Mouse (Mus musculus): ENCODE data around the gene Mrpl33. TPM values are rescaled to one million over a fixed set of nuclear protein-coding genes. Genes with fewer than 3 reads are reported as not detected.
"Not testable (repeated sequence)": the region's sequence is repeated elsewhere in the genome, so short reads cannot be mapped to it uniquely, and the experiment has no call there.

Gene Mrpl33
- polyA plus RNA-seq (2012; rRNA removed) = 174 and 196 TPM in 2 replicates

DNA sequence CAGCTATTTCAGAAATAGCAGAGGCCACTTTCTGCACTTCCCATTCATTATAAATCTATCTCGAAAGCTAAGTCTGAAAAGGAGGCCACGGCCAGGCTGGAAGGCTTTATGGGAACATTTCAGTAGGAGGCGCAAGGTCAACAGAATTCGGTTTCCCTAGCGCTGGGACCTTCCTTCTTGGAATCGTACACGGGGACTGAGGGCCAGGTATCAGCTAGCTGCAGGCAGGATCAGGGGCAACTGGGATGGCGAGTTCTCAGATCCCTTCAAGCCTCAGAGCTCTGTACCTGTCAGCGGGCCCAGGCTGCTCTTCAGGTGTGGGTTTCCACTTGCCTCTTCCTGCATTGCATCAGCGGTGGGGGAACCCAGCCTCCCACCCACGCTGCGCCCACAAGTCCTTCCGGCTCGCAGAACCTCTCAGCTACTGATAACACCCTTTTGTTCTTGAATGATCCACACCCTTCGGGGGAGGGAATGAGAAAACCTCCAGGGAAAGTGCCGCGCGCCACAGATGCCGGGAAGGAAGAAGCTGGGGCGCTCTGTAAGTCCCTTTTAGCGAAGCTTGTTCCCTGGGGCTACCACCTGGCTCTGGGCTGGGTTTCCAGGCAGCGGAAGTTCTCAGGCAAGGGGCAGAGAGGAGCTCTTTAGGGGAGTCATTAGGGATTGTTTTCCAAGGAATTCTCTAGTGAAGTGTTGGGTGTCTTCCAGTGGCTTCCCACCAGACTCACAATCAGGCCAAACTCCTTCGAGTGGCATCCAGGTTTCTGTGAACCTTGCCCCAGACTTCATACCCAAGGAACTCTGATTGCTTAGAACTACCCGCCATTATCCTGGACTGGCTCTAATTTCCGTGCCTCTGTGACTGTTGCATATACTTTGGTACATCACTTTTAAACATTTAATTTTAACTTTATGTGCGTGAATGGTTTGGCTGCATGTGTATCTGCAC, at the start of gene Mrpl33:
Gene Mrpl33, plus strand, starts transcription at position 455 of the 949 bp plus-strand sequence.
- DNase-seq (ENCODE audit: low spot score) = peak; percentile 51

DNA sequence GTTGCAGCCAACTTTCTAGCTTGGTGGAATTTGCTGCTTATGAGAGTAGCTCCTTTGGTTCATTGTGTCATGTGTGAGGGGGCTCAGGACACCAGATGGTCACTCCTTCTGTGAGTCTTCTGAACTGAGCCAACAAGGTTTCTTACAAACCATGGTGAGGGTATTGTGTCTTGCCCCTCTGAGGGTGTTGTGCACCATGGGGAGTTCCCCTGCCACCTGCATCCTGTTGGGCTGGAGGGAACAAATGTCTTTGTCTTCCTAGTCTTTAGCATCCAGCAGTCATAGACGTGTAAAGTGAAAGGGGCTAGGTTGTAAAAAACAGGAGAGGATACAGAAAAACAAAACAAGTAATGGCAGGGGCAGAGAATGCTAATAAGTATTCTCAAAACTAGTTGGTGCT, 37.3 kb upstream of the Mrpl33 start:
- no peak for DNase-seq (ENCODE audit: low spot score)

DNA sequence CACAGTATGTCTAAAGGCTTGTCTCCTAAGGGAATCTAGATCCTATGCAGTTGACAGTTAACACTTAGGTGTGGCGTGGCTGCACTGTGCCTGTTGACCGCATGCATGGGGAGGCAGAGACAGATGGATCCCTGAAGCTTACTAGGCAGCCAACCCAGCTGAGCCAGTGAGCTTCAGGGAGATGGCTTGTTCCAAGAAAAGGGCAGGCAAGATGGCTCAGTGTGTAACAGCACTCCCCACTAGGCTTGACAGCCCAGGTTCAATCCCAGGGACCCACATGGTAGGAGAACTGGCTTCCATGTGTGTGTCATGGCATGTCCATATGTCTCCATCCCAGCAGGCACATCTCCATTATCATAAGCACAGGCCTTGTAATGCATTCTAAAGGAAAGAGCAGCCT, 36.4 kb upstream of the Mrpl33 start:
- no peak for DNase-seq (ENCODE audit: low spot score)

- no peak for DNase-seq (ENCODE audit: low spot score)
Observed at GRCm38 (mm10) chr5:31562036-31562666, 34.6 kb upstream of the Mrpl33 start.

DNA sequence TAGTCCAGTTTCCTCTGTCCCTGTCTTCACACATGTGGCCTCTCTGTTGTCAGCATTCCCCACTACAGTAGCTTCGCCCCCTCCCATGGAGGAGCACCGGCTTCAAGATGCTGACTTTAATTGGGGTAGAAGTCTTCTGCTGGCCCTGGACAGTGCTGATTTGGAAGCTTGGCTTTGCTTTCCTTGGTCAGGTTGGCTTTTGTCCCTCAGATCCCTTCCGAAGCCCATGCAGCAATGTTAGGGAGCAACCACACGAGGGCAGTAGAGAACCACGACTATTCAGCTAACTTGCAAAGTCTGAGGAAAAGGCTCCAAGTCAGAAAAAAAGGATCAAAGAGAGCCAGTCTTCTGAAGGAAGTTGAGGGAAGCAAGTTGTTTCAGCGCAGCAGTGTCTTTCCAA, 33.2 kb upstream of the Mrpl33 start:
- DNase-seq (ENCODE audit: low spot score) = no peak

- no peak for DNase-seq (ENCODE audit: low spot score)
Observed at GRCm38 (mm10) chr5:31563905-31564304, 32.8 kb upstream of the Mrpl33 start.

- no peak for DNase-seq (ENCODE audit: low spot score)
Observed at GRCm38 (mm10) chr5:31564976-31565375, 31.8 kb upstream of the Mrpl33 start.

GRCm38 (mm10) chr5:31566026-31566425, 30.7 kb upstream of the Mrpl33 start:
- DNase-seq (ENCODE audit: low spot score) = no peak

DNA sequence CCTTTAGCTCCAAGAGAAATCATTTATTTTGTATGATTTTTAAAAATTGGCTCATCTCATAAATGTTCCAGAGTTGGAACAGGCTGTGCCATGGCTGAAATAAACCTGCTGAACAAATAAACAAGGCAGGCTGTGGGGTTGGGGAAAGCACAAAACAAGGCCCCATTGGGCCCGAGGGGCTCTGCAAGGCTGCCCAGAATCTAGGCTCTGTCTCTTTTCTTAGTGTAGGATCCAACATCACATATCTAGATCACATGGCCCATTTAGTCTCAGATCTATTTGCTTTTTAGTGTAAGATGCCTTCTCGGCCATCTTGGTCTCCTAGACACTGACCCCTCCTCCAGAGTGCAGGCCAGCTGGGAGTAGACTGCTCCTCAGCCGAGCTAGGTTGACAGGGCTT, 30.3 kb upstream of the Mrpl33 start:
- DNase-seq (ENCODE audit: low spot score) = no peak

GRCm38 (mm10) chr5:31567951-31568657, 28.6 kb upstream of the Mrpl33 start:
- no peak for DNase-seq (ENCODE audit: low spot score)

DNA sequence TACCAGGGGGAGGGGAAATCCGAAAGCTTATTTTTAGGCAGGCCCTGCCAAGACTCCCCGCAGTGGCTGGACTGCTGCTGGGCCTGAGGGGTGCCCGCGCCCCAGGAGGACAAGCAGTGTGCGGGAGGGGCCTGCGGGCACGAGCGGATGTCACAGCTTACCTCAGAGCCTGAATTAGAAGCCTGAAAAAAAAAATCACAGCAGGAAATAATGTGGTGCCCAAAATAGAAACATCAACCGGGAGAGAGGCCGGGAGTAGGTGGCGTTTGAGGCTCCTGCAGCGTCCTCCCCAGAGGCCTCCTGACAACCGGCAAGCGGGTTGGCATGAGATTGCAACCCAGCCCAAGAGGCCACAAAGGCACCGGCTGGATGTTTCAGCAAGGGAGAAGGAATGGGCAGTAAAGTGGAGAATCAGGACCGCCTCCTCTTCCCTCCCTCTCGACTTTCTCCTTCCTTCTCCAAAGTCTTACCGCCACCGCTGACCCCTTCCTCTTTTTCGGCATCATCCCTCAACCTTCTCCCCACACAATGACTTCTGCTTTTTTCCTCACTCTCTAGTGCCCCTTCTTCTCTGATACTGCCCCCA, 25.6 kb upstream of the Mrpl33 start:
- no peak for DNase-seq (ENCODE audit: low spot score)

GRCm38 (mm10) chr5:31573722-31574121, 23.0 kb upstream of the Mrpl33 start:
- DNase-seq (ENCODE audit: low spot score) = no peak

DNA sequence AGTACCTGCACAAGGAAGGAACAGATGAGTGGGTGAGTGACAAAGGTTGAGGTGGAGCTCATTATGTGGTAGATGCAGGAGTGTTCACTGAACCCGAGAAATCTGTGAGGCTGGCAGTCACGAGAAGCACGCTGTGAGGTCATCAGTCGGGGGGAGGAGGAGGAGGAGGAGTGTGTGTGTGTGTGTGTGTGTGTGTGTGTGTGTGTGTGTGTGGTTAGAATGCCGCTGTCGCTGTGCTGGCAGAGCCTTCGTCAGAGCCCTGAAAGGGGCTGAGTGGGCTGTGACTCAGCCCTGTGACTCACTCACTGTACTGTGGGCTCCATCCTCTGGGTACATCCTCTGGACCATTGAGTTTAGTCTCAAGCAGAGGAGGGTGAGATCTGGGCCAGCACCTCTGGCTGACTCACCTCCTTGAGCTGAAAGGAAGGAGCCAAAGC, 20.2 kb upstream of the Mrpl33 start:
- DNase-seq (ENCODE audit: low spot score) = no peak

DNA sequence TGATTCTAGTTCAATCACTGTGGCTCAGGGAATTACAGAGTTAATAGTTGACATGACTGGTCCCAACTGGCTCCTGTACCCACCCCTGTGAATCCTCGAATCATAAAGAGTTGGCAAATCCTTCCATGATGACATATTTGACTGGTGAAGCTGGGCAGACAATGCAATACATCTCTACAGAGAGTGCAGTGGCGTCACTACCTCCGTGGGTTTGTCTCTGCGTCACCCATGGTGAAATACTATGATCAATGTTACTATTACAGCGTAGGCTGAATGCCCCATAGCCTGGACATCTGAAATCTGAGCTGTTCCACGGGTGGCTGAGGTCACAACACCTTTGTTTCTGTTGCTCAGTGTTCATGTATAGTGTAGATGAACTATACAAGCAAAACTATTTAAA, 15.5 kb upstream of the Mrpl33 start:
- DNase-seq (ENCODE audit: low spot score) = no peak

DNA sequence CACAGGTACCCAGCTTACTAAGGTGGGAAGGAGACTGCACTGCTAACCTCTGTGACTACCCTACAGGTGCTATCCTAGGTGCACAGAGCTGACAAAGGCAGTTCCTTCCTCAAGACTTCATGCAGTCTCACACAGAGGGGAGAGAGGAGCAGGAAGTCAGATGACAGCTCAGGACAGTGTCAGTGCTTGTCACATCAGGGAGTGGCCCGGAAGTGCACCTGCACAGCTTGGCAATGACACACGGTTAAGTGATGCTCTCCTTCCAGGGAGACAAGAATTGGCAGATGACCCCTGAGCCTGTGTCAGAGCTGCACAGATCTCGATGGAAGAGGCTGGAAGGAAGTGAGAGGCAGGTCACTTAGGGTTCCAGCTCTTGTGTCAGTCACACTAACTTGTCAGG, 14.8 kb upstream of the Mrpl33 start:
- no peak for DNase-seq (ENCODE audit: low spot score)

DNA sequence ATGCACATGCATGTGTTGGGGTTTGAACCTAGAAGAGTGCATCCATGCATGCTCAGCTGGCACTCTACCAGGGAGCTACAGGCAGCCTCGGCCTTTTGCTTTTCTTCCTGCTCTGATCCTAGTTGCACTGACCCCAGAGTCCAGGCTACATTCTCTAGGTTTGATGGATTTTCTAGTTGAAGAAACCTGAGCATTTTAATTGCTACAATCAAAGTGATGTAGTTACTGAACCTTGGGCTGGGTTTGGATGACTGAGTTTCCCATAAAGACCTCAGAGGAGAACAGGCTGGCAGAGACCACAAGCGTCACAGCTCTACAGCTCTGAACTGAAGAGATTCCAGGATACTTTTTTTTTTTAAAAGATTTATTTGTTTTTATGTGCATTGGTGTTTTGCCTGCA, 13.5 kb upstream of the Mrpl33 start:
- no peak for DNase-seq (ENCODE audit: low spot score)

GRCm38 (mm10) chr5:31585526-31585925, 11.2 kb upstream of the Mrpl33 start:
- no peak for DNase-seq (ENCODE audit: low spot score)

GRCm38 (mm10) chr5:31588016-31588415, 8.7 kb upstream of the Mrpl33 start:
- no peak for DNase-seq (ENCODE audit: low spot score)

GRCm38 (mm10) chr5:31588672-31589071, 8.1 kb upstream of the Mrpl33 start:
- DNase-seq (ENCODE audit: low spot score) = not testable (repeated sequence)

- no peak for DNase-seq (ENCODE audit: low spot score)
Observed at GRCm38 (mm10) chr5:31589711-31590319, 6.9 kb upstream of the Mrpl33 start.

DNA sequence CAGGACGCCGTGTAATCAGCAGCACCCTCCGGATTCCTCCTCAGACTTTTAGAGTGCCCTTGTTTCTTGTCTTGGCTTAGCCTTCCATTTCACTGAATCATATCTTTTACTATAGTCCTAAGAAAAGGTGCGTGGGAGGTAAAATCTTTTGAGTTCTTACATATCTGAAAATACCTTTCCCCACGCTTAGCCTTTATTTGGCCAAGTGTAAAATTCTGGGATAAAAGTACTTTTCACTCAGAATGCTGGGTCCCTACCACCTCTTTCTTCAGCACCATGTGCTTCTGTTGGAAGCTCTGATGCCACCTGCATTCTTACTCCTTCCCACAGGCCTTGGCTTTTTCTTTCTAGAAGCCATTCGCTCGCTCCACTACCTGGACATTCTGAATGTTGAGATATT, 5.6 kb upstream of the Mrpl33 start:
- no peak for DNase-seq (ENCODE audit: low spot score)

- no peak for DNase-seq (ENCODE audit: low spot score)
Observed at GRCm38 (mm10) chr5:31595868-31596267, 867 bp upstream of the Mrpl33 start.

Measured in urinary bladder, adult 2 months (tissue).